Mouse (Mus musculus) heart, adult 2 months (tissue): ENCODE measurements around the gene Nr2f1.

Experiments used
- CTCF ChIP-seq: fragments of 200-600 bp; IDR thresholded peaks from 2 replicates; pipeline ENCODE4 v1.8.1; 2022; ENCODE audit warnings: antibody characterized with exemption, mild to moderate bottlenecking, moderate library complexity
- EP300 ChIP-seq: fragments of 200-500 bp; IDR thresholded peaks from 2 replicates; pipeline ENCODE4 v1.6.1; 2011; ENCODE audit warnings: low read depth, low read length, control low read depth; ENCODE audit not compliant: insufficient read depth
- POLR2A ChIP-seq: fragments of 200-500 bp; IDR thresholded peaks from 2 replicates; pipeline ENCODE4 v1.6.1; 2011; ENCODE audit warnings: mild to moderate bottlenecking, low read depth, low read length, control low read depth; ENCODE audit not compliant: insufficient read depth

GRCm38 (mm10) chr13:78180261-78180660 is 19.3 kb downstream of the Nr2f1 start:
- TF ChIP-seq EP300 = no peak
- TF ChIP-seq POLR2A = no peak
- TF ChIP-seq CTCF = no peak
